Mouse (Mus musculus) right cerebral cortex, postnatal 10 days (tissue): ENCODE measurements around the gene Ino80d.

Experiments used
- DNase-seq, 2 experiments: peaks; one replicate each; pipeline ENCODE4 v3.0.0; 2021; ENCODE audit warnings: low spot score in 2 of 2

The Ino80d gene

DNA sequence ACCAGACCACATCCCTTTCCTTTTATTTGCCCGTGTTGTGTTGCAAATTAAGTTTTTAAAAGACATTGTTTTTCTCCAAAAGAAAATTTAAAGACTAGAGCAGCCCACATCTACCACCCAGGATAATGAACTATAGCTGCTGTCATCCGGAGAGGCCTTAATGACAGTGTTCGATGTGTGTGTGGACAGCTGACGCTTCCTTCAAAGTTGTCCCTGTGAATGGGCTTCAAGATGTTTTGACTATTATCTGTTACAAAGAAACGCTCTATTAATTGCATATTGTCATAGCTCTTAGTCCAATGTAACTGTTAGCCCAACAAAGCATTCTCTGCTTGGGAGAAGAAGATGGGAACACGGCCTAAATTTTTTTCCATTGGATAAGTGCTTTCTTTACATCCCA, 200.0 kb downstream of the Ino80d start:
- DNase-seq = no peak

GRCm38 (mm10) chr1:62911426-62911825, 203.0 kb downstream of the Ino80d start:
- no peak for DNase-seq

DNA sequence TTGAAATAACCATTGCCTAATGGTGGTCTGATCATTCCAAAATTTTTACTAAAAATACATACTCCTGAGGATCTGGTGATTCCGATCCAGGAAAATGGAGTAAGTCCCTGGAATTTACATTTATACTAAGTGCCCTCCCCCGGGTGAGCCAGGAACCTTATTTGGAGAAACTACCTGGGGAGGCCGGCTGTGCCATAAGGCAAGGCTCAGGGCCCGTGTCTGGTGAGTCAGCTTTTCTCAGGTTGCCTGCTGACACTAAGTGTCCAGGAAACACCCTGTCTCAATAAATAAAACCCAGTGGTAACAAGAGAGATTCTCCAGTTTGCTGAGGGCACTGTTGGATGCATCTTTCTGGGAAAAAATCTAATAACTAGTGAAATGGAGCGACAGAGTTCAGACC, 205.3 kb downstream of the Ino80d start:
- DNase-seq = no peak

DNA sequence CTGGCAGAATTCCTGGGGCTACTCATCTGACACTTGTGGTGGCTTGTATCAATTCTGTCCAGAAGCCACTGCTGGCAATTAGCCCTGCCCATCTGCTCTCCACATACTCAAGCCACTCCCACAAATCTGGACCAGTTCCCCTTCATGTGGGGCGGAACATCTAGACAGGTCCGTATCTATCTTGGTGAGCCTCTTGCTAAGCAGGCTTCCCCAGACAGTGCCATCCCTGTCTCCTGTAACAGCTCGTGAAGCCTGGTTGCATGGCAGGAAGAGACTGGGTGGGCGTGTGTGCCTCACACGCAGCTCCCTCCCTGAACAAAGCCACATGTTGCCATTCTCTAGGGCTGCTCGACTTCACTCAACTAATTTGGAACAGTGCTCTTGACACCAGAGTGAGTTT, 206.0 kb downstream of the Ino80d start:
- DNase-seq = peak; percentile 48 to 62
